Mouse (Mus musculus): Measurements from ENCODE around the gene Rpl38.
"Not testable (repeated sequence)": the region's sequence is repeated elsewhere in the genome, so short reads cannot be mapped to it uniquely, and the experiment has no call there.

Rpl38 gene

DNA sequence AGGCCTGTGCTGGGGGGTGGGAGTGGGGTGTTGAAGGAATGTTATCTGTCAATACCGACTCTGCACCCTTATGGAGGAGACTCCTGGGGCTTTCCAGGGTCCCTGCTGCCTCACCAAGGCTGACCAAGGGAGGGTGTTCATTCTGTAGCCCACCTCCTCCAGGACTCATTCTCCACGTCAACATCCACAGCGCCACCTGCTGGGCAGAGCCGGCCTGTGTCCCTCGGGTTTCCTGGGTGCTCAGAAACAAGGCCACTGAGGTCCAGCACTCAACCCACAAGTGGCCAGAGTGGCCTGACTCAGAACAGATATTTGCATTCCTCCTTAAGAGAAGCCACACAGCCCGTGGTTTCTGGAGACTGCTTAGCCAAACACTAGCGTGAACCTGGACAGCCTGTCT, 10.6 kb upstream of the Rpl38 start:
- peak; percentile 49 for DNase-seq

DNA sequence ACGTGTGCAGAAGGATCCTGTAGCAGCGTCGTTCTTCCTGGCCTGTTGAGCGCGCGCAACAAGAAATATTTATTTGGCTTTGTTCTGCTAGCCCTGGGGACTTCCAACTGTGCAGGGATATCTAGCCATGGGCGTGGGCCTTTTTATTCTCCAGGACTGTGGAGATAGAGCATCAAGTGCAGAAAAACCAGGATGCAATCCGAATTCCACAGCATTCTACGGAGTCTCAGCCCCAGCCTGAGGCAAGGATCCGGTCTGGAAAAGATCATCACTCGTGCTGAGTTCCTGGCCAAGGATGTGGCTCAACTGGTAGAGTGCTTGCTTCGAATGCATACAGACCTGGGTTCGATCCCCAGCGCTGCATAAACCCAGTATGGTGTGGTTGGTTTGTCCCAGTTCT, 6.2 kb upstream of the Rpl38 start:
- DNase-seq = no peak

DNA sequence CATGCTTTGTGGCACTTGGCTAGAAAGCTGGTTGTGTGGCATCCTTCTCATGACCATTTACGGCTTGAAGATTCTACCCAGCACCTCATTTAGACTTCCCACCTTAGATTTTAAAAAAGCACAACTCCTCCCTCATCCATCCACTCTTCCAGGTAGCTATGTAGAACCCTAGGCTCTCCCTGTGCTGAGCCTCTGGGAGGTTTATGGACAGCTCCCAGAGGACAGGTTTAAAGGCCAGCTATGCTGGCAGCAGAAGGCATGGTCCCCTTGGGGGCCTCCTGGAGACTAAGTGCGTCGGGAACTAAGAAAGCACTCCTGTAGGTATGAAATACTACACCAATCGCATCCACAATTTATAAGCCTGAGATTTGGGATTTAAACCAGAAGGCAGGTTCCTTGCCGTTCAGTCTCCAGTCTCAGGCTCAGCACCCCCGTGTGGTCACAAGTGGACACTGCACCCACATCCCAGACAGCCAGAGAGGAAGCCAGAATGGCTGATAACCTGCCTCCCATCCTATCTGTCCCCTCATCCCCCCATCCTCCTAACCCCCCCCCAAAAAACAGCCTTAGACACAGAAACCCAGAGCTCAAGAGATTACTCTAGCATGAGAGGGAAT, 5.5 kb upstream of the Rpl38 start:
- DNase-seq = peak; percentile 66

DNA sequence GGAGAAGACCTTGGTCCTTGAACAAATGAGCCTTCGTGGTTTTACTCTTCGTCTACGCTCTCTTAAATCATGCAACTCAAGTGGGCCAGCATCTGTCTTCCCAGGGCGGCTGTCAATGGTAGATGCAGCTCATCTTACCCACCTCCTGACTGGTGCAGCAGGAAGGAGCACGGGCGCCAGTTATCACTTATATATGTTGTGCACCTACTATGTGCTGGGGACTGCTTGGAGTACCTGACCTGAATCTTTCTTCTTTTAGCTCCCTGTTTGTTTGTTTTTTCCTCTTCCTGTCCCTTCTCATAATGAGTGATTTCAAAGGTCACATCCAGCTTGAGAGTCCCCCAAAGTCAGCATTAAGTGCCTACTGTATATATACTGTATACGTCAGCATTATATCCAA, 4.2 kb upstream of the Rpl38 start:
- DNase-seq = no peak

DNA sequence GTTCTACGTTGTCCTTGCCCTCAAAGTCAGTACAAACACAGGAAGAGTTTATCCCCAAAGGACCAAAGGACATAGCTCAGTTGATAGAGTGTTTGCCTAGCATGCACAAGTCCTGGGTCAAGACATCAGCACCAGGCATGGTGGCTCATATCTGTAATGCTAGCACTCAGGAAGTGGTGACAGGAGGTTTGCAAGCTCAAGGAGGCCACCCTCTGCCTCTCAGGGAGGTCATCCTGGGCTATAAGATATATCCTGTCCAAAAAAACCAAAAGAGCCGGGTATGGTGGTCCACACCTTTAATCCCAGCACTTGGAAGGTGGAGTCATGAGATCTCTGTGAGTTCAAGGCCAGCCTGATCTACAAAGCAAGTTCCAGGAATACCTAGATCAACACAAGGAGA, 2.9 kb upstream of the Rpl38 start:
- DNase-seq = no peak

DNA sequence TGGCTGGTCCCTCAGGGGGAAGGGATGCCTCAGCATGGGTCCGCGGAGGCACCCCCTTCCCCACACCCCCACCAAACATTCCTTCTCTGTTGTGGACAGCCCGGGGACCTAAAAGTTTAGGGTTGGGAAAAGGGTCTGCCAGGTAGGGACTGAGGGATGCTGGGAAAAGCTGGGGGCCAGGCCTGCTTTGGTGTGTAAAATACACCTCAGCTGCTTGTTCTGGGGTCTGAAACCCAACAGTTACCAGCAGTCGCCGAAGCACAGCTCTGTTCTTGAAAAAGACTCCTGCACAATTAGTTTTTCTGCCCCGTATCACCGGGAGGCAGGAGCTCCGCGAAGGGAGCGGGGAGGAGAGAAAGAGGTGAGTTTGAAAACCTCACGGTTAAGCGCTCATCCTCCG, 1.5 kb upstream of the Rpl38 start:
- DNase-seq = no peak

DNA sequence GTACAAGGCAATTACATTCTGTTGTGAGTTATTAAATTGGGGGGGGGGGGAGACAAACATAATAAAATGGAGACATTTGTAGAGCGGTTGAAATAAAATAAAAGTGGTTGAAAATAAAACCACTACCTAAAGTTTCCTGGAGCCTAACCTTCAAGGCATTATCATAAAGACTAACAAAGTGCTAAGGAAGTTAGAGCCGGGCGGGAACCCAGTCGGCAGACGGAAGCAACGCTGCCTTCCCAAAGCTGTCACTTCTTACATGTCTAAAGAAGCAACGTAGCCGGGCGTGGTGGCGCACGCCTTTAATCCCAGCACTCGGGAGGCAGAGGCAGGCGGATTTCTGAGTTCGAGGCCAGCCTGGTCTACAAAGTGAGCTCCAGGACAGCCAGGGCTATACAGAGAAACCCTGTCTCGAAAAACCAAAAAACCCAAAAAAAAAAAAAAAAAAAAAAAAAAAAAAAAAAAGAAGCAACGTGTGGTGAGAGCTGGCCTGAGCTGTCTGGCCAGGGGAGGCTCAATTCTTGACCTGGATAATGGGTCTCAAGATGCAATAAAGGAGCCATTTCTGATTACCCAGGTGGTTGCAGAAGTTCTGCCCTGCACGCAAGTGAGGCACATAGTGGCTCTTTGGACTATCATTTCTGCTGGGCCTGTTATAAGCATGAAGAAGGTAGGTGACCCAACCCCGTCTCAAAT, 940 bp upstream of the Rpl38 start:
- DNase-seq = no peak

DNA sequence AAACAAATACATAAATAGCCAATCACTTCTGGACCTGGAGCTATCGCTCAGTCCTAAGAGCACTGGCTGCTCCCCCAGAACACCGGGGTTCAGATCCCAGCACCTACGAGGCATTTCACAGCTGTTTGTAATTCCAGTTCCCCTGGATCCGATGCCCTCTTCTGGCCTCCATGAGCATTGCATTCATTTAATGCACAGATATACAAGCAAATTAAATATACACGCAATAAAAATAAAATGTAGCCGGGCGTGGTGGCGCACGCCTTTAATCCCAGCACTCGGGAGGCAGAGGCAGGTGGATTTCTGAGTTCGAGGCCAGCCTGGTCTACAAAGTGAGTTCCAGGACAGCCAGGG, 415 bp upstream of the Rpl38 start:
- peak; percentile 51 for DNase-seq

DNA sequence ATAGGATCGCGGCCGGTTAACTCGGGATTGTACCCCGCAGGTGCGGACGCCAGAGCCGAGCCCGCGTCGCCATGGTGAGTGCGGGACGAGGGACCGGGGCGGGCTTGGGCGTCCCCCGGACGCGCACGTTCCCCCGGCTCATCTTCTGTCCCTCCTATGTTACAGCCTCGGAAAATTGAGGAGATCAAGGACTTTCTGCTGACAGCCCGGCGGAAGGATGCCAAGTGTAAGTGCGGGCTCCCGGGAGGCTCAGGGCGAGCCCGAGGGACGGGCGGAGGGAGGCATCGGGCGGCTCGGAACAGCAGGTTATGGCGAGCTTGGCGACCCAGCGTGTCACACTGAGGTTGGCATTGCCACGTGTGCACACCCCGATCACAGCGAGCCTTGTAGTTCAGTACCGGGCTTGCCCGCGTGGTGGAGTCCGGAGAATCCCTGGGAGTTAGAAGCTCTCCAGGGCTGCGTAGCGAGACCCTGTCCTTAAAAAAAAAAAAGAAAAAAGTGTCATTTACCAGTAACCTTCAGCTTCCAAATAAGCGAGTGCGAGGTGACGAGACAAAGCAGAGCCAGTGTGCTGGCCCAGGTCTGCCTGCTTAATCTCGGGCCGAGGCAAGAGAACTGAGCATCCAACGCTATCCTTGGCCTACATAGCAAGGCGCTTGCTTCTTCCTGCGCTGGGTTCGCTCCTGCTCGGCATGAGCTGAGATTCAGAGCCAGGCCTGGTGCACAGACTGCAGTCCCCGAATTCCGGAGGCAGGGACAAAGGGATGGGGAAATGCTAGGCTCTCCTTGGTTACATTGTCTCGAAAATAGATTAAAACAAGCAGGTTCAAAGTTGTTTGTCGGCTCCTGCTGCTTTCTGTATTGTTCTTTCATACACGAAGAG, 658 bp downstream of the Rpl38 start:
- peak; percentile 74 for DNase-seq

DNA sequence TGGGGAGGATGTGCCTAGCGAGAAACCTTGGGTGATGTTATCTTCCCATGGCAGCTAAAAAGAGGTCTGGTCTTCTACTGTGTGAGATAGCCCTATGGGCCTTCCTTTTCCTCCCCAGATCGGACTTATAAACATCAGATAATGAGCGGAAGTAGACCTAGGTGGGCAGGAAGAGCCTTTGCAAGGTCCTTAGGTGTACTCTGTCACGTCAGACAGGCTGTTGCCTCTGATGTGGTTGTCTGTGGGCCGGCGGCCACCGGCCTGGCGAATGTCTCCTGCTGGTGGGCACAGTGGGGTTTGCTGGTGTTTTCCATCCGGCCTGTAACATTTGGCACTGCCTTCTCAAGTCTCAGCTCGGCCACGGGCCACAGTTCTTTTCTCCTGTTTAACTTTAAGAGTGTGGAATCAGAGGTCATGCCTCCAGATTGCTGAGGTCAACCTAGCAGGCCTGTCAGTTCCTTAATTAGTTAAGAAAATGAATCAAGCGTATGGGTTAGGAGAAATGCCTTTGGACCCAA, 1.4 kb downstream of the Rpl38 start:
- no peak for DNase-seq

DNA sequence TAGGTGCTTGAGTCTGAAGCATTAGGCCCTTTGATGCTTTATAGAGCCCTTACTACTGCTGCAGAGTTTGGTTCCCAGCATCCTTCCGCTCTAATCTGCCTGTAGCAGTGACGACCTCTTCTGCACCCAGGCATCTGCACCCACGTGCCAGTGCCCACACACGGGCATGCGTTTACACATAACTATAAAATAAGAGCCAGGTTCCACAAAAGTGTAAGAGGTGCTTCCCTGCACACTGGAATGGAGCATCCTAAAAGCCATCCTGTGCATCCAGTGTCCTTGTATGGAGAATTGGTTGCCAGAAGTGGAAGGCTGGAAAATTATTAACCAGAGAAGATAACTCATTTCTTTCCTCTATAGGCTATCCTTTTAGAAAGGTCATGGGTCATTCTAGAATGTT, 2.8 kb downstream of the Rpl38 start:
- no peak for DNase-seq

DNA sequence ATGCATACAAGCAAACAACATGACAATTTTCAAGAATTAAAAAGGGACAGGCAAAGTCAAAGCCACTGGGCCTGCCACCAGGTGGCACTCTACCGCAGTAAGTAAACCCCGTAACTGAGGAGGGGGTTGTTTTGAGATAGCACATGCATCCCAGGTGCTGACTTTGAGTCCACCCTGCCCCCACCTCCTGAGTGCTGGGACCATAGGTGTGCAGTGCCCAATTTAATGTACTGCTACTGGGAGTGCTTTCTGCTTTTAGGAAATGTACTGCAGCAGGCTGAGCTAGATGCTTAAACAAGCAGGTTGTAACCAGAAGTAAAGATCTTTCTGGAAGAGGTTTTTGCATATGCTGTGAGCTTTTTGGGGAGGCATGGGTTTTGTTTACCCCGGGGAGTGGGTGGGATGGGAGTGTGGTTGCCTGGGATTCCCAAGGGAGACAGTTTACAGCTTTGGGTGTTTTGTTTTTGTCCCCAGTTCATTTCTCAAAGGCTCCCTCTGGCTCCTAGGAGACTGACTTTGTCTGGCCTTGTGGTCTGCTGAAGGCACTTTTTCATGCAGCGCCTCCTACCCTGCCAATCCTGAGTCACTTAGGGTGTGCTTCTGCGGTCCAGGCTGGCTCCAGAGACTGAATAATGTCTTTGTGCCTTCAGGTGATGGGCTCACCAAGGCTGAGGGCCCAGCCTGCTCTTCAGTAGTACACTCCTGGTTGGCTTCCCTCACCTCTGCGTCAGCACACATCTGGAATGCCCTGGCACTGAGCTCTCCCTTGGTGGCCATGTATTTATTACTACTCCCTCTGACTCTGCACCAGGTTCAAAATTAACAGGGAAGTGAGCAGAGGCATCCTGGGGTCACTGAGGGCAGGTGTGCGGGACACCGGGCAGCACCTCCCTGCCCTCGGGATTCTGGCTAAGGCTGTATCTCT, 4.7 kb downstream of the Rpl38 start:
- DNase-seq = peak; percentile 46

DNA sequence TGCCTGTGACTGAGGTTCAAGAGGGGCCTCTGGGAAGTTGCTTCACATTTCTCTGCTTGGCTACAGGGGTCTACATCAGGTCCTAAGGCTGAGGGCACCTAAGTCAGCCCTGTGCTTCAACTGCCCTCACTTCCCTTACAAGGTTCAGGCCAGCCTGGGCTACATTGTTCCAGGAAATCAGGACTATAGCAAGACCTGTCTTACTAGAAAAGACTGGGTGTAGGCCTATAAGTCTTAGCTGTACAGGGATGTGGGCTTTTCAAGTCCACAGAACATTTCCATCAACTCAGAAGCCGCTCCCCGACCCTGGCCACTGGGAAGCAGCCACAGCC, 5.4 kb downstream of the Rpl38 start:
- no peak for DNase-seq

DNA sequence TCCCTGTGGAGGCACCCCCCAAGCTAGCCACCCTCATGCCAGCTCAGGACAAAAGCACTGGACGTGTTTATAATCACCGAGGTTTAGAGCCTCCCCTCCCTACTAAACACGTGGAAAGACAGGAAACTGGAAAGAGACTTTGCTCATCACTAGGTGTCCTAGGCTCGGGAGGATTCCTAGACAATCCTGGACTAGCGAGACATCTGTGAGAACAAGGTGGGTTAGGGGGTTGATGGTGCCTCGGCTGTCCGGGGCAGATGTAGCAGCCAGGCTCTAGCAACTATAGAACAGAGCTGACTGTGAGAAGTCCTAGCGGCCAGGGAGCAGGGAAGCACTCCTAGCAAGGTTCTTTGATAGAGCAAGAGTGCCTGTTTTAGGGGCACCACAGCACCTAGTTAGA, 5.9 kb downstream of the Rpl38 start:
- DNase-seq = no peak

DNA sequence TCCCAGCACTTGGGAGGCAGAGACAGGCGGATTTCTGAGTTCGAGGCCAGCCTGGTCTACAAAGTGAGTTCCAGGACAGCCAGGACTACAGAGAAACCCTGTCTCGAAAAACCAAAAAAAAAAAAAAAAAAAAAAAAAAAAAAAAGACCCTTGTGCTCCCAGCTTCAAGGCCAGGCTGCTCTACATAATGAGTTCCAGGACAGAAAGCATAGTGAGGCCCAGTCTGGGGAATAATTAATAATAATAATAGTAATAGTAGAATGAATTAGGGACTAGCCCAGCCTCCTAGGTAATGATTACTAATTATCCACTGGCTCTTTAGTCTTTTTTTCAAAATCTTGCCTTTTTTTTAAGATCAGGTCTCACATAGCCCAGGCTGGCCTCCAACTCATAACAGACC, 6.5 kb downstream of the Rpl38 start:
- not testable (repeated sequence) for DNase-seq

DNA sequence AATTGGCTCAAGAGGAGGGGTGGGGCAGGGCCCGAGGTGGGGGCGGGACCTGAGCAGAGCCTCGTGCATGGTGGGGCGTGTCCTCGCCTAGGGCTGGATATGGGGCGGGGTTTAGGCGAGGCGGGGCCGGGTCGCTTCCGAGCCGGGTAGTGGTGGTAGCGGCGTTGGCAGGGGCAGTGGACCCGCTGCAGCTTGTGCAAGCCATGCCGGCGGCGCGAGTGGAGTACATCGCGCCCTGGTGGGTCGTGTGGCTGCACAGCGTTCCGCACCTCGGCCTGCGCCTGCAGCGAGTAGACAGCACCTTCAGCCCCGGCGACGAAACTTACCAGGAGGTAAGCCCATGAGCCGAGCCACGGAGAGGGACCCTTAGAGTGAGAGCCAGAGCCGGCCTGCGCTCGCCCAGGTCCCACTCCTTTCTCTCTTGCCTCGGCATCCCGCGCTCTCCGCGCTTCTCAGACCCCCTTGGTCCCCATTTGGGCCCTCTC, 7.1 kb downstream of the Rpl38 start, which contains the start of gene Ttyh2:
TSS of gene Ttyh2 (plus strand) at position 91 of the 485 bp plus-strand sequence.
- peak; percentile 85 for DNase-seq

DNA sequence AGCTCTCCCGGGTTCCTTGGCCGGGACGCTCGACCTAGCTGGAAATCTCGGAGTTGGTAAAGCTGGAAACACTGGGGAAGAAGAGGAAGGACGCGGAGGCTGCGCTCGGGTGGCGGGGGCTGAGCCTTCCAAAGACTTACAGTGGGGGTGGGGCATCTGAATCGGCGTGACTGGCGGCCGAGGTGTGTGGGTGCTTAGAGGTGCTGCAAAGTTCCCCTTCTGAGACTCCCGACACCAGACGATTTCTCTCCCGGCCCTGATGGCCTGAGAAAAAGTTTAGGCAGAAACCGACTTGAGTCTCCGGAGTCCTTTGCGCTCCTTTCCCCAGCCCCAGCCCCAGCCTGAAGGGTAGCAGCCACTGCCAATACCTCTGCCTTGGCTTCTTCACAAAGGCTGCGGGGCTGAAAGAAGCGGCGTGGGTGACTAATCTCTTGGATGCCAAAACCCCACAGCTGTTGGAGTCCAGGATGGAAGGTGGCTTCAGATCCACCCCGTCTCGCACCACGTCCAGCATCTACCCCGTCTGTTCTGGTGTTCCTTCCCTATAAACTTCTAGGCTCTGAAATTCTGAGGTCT, 7.6 kb downstream of the Rpl38 start:
- peak; percentile 51 for DNase-seq

DNA sequence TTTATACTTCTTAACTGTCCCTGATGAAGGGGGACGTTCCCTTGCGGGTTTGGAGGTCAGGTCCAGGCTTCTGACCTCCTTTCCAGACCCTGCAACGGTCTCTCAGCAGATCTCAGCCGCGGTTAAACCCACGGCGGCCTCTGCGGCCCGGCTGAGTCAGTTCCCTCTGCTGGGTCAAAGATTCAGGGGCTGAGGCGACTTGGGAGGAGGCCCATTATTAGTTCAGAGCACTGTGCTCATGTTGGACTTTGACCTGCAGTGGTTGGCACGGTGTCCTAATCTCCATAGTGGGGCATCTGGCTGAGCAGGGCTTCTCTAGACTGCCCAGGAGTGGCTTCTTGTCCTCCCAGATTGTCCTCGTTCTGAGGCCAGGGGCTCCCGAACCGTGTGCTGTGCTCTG, 8.1 kb downstream of the Rpl38 start:
- DNase-seq = peak; percentile 47

DNA sequence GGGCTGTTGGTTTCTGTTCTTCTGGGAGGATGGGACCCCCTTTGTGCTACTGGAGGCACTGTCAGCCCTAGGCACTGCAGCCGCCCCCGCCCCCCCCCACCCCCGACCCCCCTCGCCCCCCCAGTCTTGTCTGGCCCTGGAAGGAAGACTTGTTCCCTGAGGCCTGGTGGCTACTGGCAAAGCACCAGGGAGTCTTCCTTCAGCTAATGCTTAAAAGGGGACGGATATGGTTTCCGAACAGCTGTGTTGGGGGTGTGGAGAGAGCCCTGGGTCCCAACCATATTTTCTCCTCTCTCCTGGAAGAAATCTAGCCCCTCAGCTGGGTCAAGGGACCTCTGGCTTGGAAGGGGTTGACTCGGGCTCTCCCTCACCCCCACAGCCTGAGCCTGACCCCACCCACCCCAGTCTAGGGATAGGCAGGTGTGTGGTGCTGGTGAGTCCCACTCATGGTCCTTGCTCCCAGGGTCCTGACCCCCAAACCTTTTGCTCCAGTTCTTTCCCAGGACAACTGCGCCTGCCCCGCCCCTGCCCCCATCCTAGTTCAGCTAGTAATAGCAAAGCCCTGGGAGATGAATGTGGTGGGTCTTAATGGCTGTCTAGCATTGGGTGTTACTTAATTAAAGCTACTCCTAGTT, 8.7 kb downstream of the Rpl38 start:
- DNase-seq = peak; percentile 33

DNA sequence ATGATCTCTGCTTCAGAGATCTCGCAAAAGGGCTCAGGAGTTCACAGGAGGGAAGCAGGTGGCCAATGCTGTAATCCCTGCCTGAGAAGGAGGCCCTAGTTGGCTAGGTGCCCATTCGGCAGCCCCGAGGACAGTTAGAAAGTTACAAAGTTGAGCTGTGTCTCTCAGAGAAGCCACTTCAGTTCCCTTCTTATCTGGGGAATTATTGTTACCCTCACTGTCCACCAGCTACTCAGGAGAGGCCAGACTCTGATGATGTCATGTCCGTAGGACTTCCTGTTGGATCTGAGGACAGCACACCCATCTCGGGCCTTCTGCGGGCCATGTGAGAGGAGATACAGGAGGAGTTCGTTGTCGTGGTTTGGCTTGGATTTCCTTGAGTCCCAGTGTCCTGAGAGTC, 11.3 kb downstream of the Rpl38 start:
- DNase-seq = peak; percentile 53

DNA sequence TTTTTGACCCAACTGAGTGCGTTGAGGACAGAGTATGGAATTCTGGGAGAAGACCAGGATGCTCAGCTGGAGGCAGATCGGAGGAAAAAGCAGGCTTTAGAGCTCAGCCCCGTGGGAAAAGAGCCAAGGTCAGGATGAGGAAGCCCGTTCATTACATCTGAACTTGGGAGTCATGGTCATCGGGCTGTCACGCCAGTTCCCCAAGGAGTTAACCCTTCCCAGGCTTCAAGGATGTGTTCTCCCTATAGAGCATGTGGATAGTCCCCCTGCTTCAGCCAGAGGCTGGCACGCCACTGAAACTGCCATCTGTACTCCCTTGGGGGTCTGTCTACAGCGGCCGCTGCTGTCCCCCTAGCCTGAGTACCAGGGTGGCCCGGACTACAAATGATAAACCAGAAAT, 12.0 kb downstream of the Rpl38 start:
- peak; percentile 39 for DNase-seq

DNA sequence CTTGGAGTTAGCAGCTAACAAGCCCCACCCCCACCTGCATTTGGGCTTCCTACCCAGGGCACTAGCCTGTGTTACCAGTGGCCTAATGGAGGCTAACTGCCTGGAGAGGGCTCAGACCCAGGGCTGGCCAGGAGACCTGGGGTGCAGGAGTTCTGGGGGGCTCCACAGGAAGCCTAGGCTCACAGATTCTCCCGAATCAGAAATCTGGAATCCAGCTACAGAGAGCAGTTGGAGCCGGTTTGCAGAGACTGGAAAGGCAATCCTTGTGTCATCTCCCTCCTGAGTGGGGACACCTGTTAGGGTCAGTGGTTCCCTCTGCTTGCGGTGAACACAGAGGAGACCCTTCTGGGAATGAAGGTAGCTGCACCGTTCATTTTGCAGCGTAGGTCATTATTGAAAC, 12.7 kb downstream of the Rpl38 start:
- DNase-seq = peak; percentile 46

All from cerebellum, adult 11 months (tissue).